Mouse (Mus musculus): ENCODE data around the gene Baiap2l1. TPM values are rescaled to one million over a fixed set of nuclear protein-coding genes. Genes with fewer than 3 reads are reported as not detected.
"Not testable (repeated sequence)": the region's sequence is repeated elsewhere in the genome, so short reads cannot be mapped to it uniquely, and the experiment has no call there.

The Baiap2l1 gene
- polyA plus RNA-seq, 1 experiment, result 5.1 TPM

GRCm38 (mm10) chr5:144356776-144357455 is 996 bp downstream of the Baiap2l1 start:
- TF ChIP-seq CTCF (IDR thresholded peaks at IDR 0.05; ENCODE audit: borderline replicate concordance, insufficient read depth, low read length), result no peak
- TF ChIP-seq POLR2A (IDR thresholded peaks at IDR 0.05; ENCODE audit: low read depth, low read length), result no peak
- H3K27ac ChIP-seq (ENCODE audit: insufficient read depth, low read length), result peak overlapping the region; percentile 59; the same call in 1 of the 2 replicates
- no peaks in the 10 kb centered on the region; the same call in 1 of the 2 replicates for H3K4me1 ChIP-seq (ENCODE audit: control insufficient read depth, insufficient read depth, low read length)
- peak overlapping the region; percentile 72 for H3K4me3 ChIP-seq (ENCODE audit: insufficient read depth, low read length)

DNA sequence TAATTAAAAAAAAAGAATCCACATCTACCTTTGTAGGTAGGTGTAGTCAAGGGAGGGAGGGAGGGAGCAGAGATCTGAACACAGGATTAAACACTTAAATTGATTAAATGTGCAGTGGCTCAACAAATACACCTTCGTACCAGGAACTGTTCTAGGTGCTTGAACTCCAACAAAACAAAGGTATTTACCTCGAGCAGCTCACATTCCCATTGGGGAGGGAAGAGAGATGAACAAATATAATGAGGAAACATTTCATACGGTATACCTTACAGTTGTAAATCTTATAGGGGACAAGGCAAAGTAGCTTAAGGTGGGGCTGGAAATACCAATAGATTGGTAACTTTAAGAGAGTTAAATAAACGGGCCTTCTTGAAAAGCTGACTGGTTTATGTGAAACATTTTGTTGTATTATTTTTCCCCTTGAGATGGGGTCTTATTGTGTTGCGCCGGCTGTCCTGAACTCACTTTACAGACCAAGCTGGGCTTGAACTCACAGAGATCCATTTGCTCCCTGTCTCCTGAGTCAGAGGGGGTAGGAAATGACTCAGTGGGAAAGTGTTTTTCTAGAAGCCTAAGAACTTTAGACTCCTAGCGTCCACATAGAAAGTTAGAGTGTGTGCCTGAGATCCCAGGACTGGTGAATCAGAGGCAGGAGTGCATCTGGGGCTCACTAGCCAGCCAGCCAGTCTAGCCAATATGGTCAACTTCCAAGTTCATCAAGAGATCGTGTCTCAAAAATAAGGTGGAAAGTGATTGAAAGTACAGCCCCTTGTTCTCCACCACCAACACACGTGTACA is 5.5 kb downstream of the Baiap2l1 start:
- Histone ChIP-seq H3K4me3 (ENCODE audit: insufficient read depth, low read length) (no peak overlapping the region), H3K27ac (ENCODE audit: insufficient read depth, low read length) (no peak overlapping the region), H3K4me1 (ENCODE audit: control insufficient read depth, insufficient read depth, low read length) (no peaks in the 10 kb centered on the region; the same call in 1 of the 2 replicates)
- TF ChIP-seq POLR2A (IDR thresholded peaks at IDR 0.05; ENCODE audit: low read depth, low read length) (no peak), CTCF (IDR thresholded peaks at IDR 0.05; ENCODE audit: borderline replicate concordance, insufficient read depth, low read length) (no peak)

GRCm38 (mm10) chr5:144351185-144351584 is 6.7 kb downstream of the Baiap2l1 start:
- TF ChIP-seq CTCF (IDR thresholded peaks at IDR 0.05; ENCODE audit: borderline replicate concordance, insufficient read depth, low read length) (no peak), POLR2A (IDR thresholded peaks at IDR 0.05; ENCODE audit: low read depth, low read length) (no peak)
- Histone ChIP-seq H3K27ac (ENCODE audit: insufficient read depth, low read length) (no peak overlapping the region), H3K4me3 (ENCODE audit: insufficient read depth, low read length) (no peak overlapping the region), H3K4me1 (ENCODE audit: control insufficient read depth, insufficient read depth, low read length) (no peaks in the 10 kb centered on the region; the same call in 1 of the 2 replicates)

- Histone ChIP-seq H3K27ac (ENCODE audit: insufficient read depth, low read length) (no peak overlapping the region), H3K4me1 (ENCODE audit: control insufficient read depth, insufficient read depth, low read length) (no peaks in the 10 kb centered on the region), H3K4me3 (ENCODE audit: insufficient read depth, low read length) (no peak overlapping the region)
- TF ChIP-seq POLR2A (IDR thresholded peaks at IDR 0.05; ENCODE audit: low read depth, low read length), result no peak
- no peak for TF ChIP-seq CTCF (IDR thresholded peaks at IDR 0.05; ENCODE audit: borderline replicate concordance, insufficient read depth, low read length)
These were observed 13.3 kb downstream of the Baiap2l1 start for GRCm38 (mm10) chr5:144344592-144344991.

DNA sequence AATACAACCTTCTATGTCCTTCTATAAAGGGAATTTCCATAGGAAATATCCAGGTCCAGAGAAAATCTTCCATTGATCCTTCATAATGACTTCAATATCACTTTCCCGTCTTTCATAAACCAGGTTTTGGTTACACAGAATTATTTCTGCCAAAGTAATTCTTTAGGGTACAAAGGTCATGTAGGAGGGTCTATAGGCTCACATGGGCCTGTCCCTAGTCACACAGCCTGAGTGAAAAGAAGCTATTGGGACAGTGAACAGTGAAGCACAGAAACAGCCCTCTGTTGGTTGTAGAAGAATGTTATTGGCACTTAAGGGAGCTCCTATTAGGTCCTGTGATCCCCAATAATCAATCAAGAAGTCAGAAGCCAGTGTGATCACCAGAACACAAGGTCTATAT is 16.8 kb downstream of the Baiap2l1 start:
- TF ChIP-seq CTCF (IDR thresholded peaks at IDR 0.05; ENCODE audit: borderline replicate concordance, insufficient read depth, low read length) (no peak), POLR2A (IDR thresholded peaks at IDR 0.05; ENCODE audit: low read depth, low read length) (no peak)
- Histone ChIP-seq H3K4me1 (ENCODE audit: control insufficient read depth, insufficient read depth, low read length) (no peaks in the 10 kb centered on the region), H3K4me3 (ENCODE audit: insufficient read depth, low read length) (no peak overlapping the region), H3K27ac (ENCODE audit: insufficient read depth, low read length) (no peak overlapping the region)

DNA sequence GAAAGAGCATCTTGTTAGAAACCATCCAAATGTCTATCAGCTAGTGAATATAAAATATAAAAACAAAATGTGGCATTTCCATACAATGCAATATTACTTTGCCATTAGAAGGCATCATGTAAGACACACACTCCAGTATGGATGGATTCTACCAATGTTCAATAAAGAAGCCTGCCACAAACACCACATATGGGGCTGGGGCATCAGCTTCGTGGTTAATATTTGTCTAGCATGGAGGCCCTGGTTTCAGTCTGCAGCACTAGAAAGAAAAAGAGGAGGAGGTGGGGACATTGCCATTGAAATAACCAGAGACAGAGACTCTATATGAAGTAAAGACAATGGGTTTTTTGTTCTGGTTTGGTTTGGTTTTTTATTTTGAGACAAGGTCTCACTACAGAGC is 19.1 kb downstream of the Baiap2l1 start:
- H3K27ac ChIP-seq (ENCODE audit: insufficient read depth, low read length), result no peak overlapping the region
- H3K4me1 ChIP-seq (ENCODE audit: control insufficient read depth, insufficient read depth, low read length), result no peaks in the 10 kb centered on the region
- TF ChIP-seq CTCF (IDR thresholded peaks at IDR 0.05; ENCODE audit: borderline replicate concordance, insufficient read depth, low read length) (no peak), POLR2A (IDR thresholded peaks at IDR 0.05; ENCODE audit: low read depth, low read length) (no peak)
- no peak overlapping the region for H3K4me3 ChIP-seq (ENCODE audit: insufficient read depth, low read length)

DNA sequence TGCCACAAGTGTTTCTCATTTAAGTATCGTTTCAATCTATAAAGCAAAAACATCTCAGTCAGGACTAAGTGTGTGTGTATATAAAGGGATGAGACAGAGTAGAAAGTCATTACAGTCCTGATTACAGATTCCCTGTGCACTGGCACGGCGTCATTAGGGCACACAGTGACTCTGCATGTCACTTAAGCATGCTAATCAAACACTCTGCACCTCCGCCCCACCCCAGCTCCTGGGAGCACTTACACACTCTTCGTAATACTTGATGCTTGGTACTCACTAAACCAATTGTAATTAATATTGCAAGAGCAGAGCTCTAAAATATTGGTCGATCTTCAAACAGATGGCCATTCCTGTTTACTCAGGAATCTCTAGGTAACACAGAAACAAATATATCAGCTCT is 22.6 kb downstream of the Baiap2l1 start:
- not testable (repeated sequence) for H3K4me3 ChIP-seq (ENCODE audit: insufficient read depth, low read length); H3K4me1 ChIP-seq (ENCODE audit: control insufficient read depth, insufficient read depth, low read length); H3K27ac ChIP-seq (ENCODE audit: insufficient read depth, low read length)

- TF ChIP-seq CTCF (IDR thresholded peaks at IDR 0.05; ENCODE audit: borderline replicate concordance, insufficient read depth, low read length) (no peak), POLR2A (IDR thresholded peaks at IDR 0.05; ENCODE audit: low read depth, low read length) (no peak)
These were observed 23.9 kb downstream of the Baiap2l1 start for GRCm38 (mm10) chr5:144334010-144334409.

GRCm38 (mm10) chr5:144322717-144323116 is 35.2 kb downstream of the Baiap2l1 start:
- H3K4me1 ChIP-seq (ENCODE audit: control insufficient read depth, insufficient read depth, low read length), result peaks cover 7% of the 10 kb centered on the region
- H3K4me3 ChIP-seq (ENCODE audit: insufficient read depth, low read length), result no peak overlapping the region
- H3K27ac ChIP-seq (ENCODE audit: insufficient read depth, low read length), result no peak overlapping the region
- no peak for TF ChIP-seq POLR2A (IDR thresholded peaks at IDR 0.05; ENCODE audit: low read depth, low read length)
- TF ChIP-seq CTCF (IDR thresholded peaks at IDR 0.05; ENCODE audit: borderline replicate concordance, insufficient read depth, low read length), result no peak

More at GRCm38 (mm10) chr5:144334010-144334409, 23.9 kb downstream of the Baiap2l1 start:
- Histone ChIP-seq H3K4me3 (ENCODE audit: insufficient read depth, low read length) (no peak overlapping the region), H3K4me1 (ENCODE audit: control insufficient read depth, insufficient read depth, low read length) (no peaks in the 10 kb centered on the region), H3K27ac (ENCODE audit: insufficient read depth, low read length) (no peak overlapping the region)

- H3K4me3 ChIP-seq (ENCODE audit: insufficient read depth, low read length), result no peak overlapping the region
- H3K4me1 ChIP-seq (ENCODE audit: control insufficient read depth, insufficient read depth, low read length), result peaks cover 7% of the 10 kb centered on the region
- TF ChIP-seq POLR2A (IDR thresholded peaks at IDR 0.05; ENCODE audit: low read depth, low read length) (no peak), CTCF (IDR thresholded peaks at IDR 0.05; ENCODE audit: borderline replicate concordance, insufficient read depth, low read length) (no peak)
- H3K27ac ChIP-seq (ENCODE audit: insufficient read depth, low read length), result no peak overlapping the region
These were observed 36.2 kb downstream of the Baiap2l1 start for GRCm38 (mm10) chr5:144321681-144322080.
